Mouse (Mus musculus): ENCODE measurements around the gene Hist1h1b.

Gene Hist1h1b

DNA sequence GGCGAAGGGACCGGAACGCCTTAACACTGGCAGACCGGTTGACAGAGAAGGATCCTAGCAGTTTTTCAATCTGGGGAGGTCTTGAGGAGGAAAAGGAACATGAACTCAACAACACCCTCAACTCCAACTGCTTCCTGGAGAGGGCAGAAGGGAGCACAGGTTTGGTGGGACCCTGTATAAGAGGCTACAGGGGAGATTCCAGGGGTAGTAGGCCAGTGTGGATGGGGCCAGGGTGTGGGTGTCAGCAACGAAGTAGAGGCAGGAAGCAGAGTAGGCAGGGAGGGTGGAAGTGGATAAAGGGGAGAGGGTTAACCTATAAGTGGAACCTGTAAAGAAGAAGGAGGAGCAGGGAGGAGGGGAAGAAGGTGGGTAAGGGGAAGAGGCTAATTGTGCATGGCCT lies 47.0 kb downstream of the Hist1h1b start:
- no peak for DNase-seq (ENCODE audit: extremely low spot score, low read depth, low spot score)
